Mouse (Mus musculus) midbrain, postnatal 0 days (tissue): ENCODE measurements at regions not wholly inside any gene's neighbourhood (a gene's known extent, or its start where the extent isn't known, plus 50 kb on each side); places are given as distances from the start of the nearest gene placed in this dataset.
A peak's percentile ranks its signal among the peaks of the same experiment; 100 is the strongest.

Experiments
- ATAC-seq: fragments of 200-750 bp; cut with Nextera tagmentation; 2 replicates; pipeline ENCODE4 v1.8.0; 2017; ENCODE audit warnings: moderate number of reproducible peaks, mild to moderate bottlenecking, moderate TSS enrichment, moderate library complexity; ENCODE audit not compliant: low FRiP score
- DNase-seq: peaks from one replicate; pipeline ENCODE4 v3.0.0-alpha.2; 2015; ENCODE audit warnings: low spot score
- H3K27ac ChIP-seq: fragments of 300-500 bp; sonication (generic); 2 replicates; pipeline ENCODE4 v1.5.1; 2014; ENCODE audit warnings: low read depth, mild to moderate bottlenecking, low read length, mixed read lengths
- H3K27me3 ChIP-seq: fragments of 300-500 bp; sonication (generic); 2 replicates; pipeline ENCODE4 v1.6.1; 2014; ENCODE audit warnings: low read length, control low read depth, mixed read lengths; ENCODE audit not compliant: insufficient read depth
- H3K36me3 ChIP-seq: fragments of 300-500 bp; sonication (generic); 2 replicates; pipeline ENCODE4 v1.6.1; 2014; ENCODE audit warnings: low read length, control low read depth, mixed read lengths; ENCODE audit not compliant: insufficient read depth
- H3K4me1 ChIP-seq: fragments of 300-500 bp; sonication (generic); 2 replicates; pipeline ENCODE4 v1.6.1; 2014; ENCODE audit warnings: mild to moderate bottlenecking, control low read depth, antibody characterized with exemption, low read length, mixed read lengths; ENCODE audit not compliant: insufficient read depth
- H3K4me2 ChIP-seq: fragments of 300-500 bp; sonication (generic); 2 replicates; pipeline ENCODE4 v1.6.1; 2014; ENCODE audit warnings: low read depth, mild to moderate bottlenecking, low read length, mixed read lengths; ENCODE audit not compliant: poor library complexity, severe bottlenecking
- H3K4me3 ChIP-seq: fragments of 300-500 bp; sonication (generic); 2 replicates; pipeline ENCODE4 v1.5.1; 2014; ENCODE audit warnings: low read depth, mild to moderate bottlenecking, low read length, moderate library complexity
- H3K9ac ChIP-seq: fragments of 300-500 bp; sonication (generic); replicated peaks from 2 replicates; pipeline ENCODE4 v1.6.1; 2014; ENCODE audit warnings: mild to moderate bottlenecking, low read length, moderate library complexity, mixed read lengths; ENCODE audit not compliant: poor library complexity, severe bottlenecking
- H3K9me3 ChIP-seq: fragments of 300-500 bp; sonication (generic); 2 replicates; pipeline ENCODE4 v1.6.1; 2016; ENCODE audit warnings: low read length, control low read depth
- CTCF ChIP-seq: IDR thresholded peaks from 2 replicates; pipeline ENCODE4 v1.5.1; 2016; ENCODE audit warnings: antibody characterized with exemption, mild to moderate bottlenecking
- WGBS: fragments of 180-500 bp; shearing (Covaris S2); extraction: QIAGEN DNeasy Blood & Tissue Kit; methylation state at CpG from one replicate; pipeline ENCODE4 v1.1.7; 2014; 5-methylcytosine and 5-hydroxymethylcytosine counted together

DNA sequence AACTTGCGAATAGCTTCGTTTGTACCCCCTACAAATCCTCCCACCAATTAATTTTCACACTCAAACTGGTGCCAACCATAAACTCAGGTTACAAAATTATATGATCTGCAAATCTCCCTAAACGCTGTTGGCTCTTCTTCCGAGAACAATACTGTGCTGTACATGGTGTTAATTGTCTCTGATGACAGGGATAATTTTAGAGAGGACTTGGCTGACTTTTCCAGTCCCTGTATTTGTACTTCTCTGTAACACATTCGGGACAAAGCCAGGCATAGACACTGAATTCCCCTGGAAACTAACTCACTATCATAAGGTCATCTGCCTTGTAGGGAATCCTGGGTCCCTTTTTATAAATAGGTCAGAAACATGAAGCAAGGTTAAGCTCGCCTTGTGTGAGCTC lies 442.4 kb downstream of the Ppargc1a start:
- Histone ChIP-seq H3K4me2 (no peak overlapping the region), H3K4me1 (no peaks in the 10 kb centered on the region), H3K27ac (no peak overlapping the region), H3K9me3 (no peaks in the 10 kb centered on the region), H3K4me3 (no peak overlapping the region), H3K36me3 (no peaks in the 10 kb centered on the region), H3K9ac (no peak overlapping the region), H3K27me3 (no peaks in the 10 kb centered on the region)
- TF ChIP-seq CTCF, result no peak
- no peak for ATAC-seq
- DNase-seq, result no peak
- 84% methylated on average over 6 of the region's 6 CpGs for WGBS

DNA sequence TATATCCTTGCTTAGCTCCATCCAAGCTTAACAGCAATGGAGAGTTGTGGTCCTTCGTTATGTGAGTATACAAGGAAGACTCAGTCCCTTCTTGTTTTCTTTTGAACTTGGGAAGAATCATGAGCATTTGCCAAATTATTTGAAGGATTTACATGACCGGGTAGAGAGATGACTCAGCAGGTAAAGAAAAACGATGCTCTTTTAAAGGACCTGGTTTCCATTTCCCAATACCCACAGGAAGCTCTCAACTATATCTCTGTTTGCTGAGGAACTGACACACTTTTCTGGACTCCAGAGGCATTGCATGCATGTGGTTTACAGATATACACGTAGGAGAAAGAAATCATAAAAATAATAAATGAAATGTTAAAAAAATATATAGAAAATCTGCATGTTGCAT lies 457.5 kb downstream of the Ppargc1a start:
- no peaks in the 10 kb centered on the region for H3K36me3 ChIP-seq
- 85% methylated on average over 4 of the region's 4 CpGs for WGBS
- H3K9me3 ChIP-seq, result no peaks in the 10 kb centered on the region

GRCm38 (mm10) chr5:51108737-51109136 lies 458.8 kb downstream of the Ppargc1a start:
- no peak overlapping the region for H3K4me2 ChIP-seq
- H3K9ac ChIP-seq, result no peak overlapping the region
- no peaks in the 10 kb centered on the region for H3K36me3 ChIP-seq
- H3K4me3 ChIP-seq, result no peak overlapping the region
- no peak for TF ChIP-seq CTCF
- H3K27me3 ChIP-seq, result no peaks in the 10 kb centered on the region
- ATAC-seq (no peak), DNase-seq (peak; percentile 24)
- no peak overlapping the region for H3K27ac ChIP-seq
- H3K4me1 ChIP-seq, result no peaks in the 10 kb centered on the region
- WGBS, result 64% methylated on average over 1 of the region's 1 CpGs
- H3K9me3 ChIP-seq, result no peaks in the 10 kb centered on the region

More for the DNA sequence above, 457.5 kb downstream of the Ppargc1a start:
- Histone ChIP-seq H3K4me1 (no peaks in the 10 kb centered on the region), H3K27me3 (no peaks in the 10 kb centered on the region), H3K4me2 (no peak overlapping the region), H3K27ac (no peak overlapping the region), H3K4me3 (no peak overlapping the region), H3K9ac (no peak overlapping the region)
- ATAC-seq (no peak), DNase-seq (no peak)
- no peak for TF ChIP-seq CTCF

- no peak for TF ChIP-seq CTCF
- WGBS, result 83% methylated on average over 1 of the region's 1 CpGs
- Histone ChIP-seq H3K27ac (no peak overlapping the region), H3K4me3 (no peak overlapping the region), H3K9me3 (no peaks in the 10 kb centered on the region), H3K9ac (no peak overlapping the region), H3K27me3 (no peaks in the 10 kb centered on the region), H3K4me1 (no peaks in the 10 kb centered on the region), H3K36me3 (no peaks in the 10 kb centered on the region), H3K4me2 (no peak overlapping the region)
- DNase-seq (no peak), ATAC-seq (no peak)
Measured at GRCm38 (mm10) chr5:51108181-51108580, 459.3 kb downstream of the Ppargc1a start.

- Histone ChIP-seq H3K4me3 (no peak overlapping the region), H3K9ac (no peak overlapping the region), H3K36me3 (no peaks in the 10 kb centered on the region), H3K27ac (no peak overlapping the region), H3K9me3 (no peaks in the 10 kb centered on the region), H3K27me3 (no peaks in the 10 kb centered on the region), H3K4me1 (no peaks in the 10 kb centered on the region), H3K4me2 (no peak overlapping the region)
- ATAC-seq (no peak), DNase-seq (no peak)
- WGBS, result 87% methylated on average over 3 of the region's 3 CpGs
- TF ChIP-seq CTCF, result no peak
Measured at GRCm38 (mm10) chr5:51099902-51100301, 467.6 kb downstream of the Ppargc1a start.

DNA sequence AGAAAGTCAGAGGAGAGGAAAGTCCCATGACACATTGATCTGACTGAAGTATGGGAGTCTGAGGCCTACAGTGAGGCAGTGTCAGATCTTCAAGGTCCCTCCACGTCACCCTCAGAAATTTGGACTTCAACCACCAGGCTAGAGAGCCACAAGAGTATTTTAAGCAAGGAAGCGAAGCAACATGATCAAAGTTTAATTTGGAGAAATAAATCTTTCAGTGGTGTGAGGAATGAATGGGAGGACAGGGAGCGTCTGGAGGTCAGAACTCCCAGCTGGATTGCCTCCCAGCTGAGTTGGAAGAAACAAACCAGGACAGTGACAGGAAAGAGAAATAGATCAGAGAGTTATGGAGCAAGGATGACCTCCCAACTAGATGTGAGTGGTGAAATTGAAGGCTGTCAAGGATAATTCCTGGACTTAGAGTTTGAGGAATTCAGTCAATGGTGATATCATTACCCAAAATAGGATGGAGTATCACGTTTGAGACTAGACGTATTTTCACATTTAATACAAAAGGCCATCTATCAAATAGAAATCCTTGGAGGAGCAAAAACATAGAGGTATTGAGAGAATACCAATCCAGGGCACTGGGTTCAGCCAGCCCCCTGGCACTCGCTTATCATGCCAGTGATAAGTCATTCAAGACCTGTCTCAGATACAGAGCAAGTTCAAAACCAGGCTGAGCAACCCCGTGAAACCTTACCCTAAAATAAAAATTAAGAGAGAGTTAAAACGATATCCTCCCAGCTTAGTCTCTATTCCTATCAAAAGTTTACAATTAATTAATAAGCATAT lies 494.7 kb downstream of the Ppargc1a start:
- no peaks in the 10 kb centered on the region for H3K36me3 ChIP-seq
- no peak overlapping the region for H3K27ac ChIP-seq
- H3K4me3 ChIP-seq, result no peak overlapping the region
- no peak overlapping the region for H3K4me2 ChIP-seq
- no peak for ATAC-seq
- H3K27me3 ChIP-seq, result no peaks in the 10 kb centered on the region
- no peaks in the 10 kb centered on the region for H3K4me1 ChIP-seq
- H3K9ac ChIP-seq, result no peak overlapping the region
- whole genome bisulfite sequencing, result 85% methylated on average over 8 of the region's 8 CpGs
- H3K9me3 ChIP-seq, result no peaks in the 10 kb centered on the region
- TF ChIP-seq CTCF, result no peak
- no peak for DNase-seq
